Mouse (Mus musculus): ENCODE data around the gene Calhm1. TPM values are rescaled to one million over a fixed set of nuclear protein-coding genes. Genes with fewer than 3 reads are reported as not detected.

Calhm1 gene
- total RNA-seq, 2 experiments from 2014 or later, result not detected

Other genes starting within 250 kb of the Calhm1 start
- gene Ina, start 129.6 kb downstream of the Calhm1 start, total RNA-seq (2021), result under 1 TPM in 1 of 2 experiments, not detected in 1; 0.16 TPM
- 100 to 1,000 TPM; 147 to 157 TPM for gene Nt5c2, start 129.1 kb downstream of the Calhm1 start, total RNA-seq (2021)
- 1 to 10 TPM; 3.9 to 4.2 TPM for gene Pcgf6, start 93.3 kb downstream of the Calhm1 start, total RNA-seq (2021)
- gene Taf5, start 76.5 kb downstream of the Calhm1 start, total RNA-seq (2021), result 1 to 10 TPM; 5.1 to 5.2 TPM
- gene Usmg5, start 53.6 kb downstream of the Calhm1 start, total RNA-seq (2021), result 1,000 to 10,000 TPM; 1,795 to 1,908 TPM
- gene Pdcd11, start 53.5 kb downstream of the Calhm1 start, total RNA-seq (2021), result 10 to 100 TPM; 15.4 to 15.5 TPM
- gene Calhm2, start 6.0 kb downstream of the Calhm1 start, total RNA-seq (2021), result 1 to 10 TPM; 3.4 to 3.5 TPM
- gene Calhm3, start 13.5 kb upstream of the Calhm1 start, total RNA-seq (2021), result not detected
- gene Neurl1a, start 34.6 kb upstream of the Calhm1 start, total RNA-seq (2021), result 1 to 10 TPM in 1 of 2 experiments, under 1 TPM in 1; 0.74 to 1.2 TPM

Data from heart, postnatal 4 days (tissue).